ENCODE assay signal across 14 mouse cellular contexts in the genomic region with DNA sequence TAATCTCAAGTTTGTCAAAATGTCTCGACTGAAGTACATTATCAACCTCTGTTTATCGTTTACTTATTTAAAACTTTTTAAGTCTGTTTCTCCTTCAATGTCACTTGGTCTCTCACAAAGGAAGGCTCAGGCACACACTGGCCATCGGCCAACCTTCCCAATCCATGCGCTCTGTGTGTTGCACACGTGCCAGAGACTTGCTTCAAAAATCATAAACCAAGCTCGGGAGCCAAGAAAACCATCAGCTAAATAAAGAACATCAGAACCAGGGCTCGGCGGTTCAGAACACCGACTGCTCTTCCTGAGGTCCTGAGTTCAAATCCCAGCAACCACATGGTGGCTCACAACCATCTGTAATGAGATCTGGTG. TPM values are rescaled to one million over a fixed set of nuclear protein-coding genes. Genes with fewer than 3 reads are reported as not detected.
DNase-seq lines count a peak whose midpoint lies in the region; ATAC-seq and TF ChIP-seq lines count a peak whose summit lies in the region.
"Had no signal": no experiment of that assay in that cellular context is flagged by ENCODE, and none has a peak within 500 bp of the region (broad histone marks: within the 10 kb centered on the region; RNA-seq: fewer than 3 reads in every experiment).

No protein-coding gene starts in this region.

- no peaks in the 10 kb centered on the region for H3K4me1 ChIP-seq in forebrain, postnatal 0 days (ENCODE audit: insufficient read depth)
- H3K4me1 ChIP-seq in forebrain, embryonic 15.5 days, result peaks cover 19% of the 10 kb centered on the region

- H3K27me3 ChIP-seq in forebrain, postnatal 0 days (ENCODE audit: insufficient read depth, low read length), result no peaks in the 10 kb centered on the region; the same call in 1 of the 2 replicates
- no peaks in the 10 kb centered on the region for H3K27me3 ChIP-seq in forebrain, embryonic 15.5 days

- H3K9me3 ChIP-seq in forebrain, postnatal 0 days (ENCODE audit: low read length), result no peaks in the 10 kb centered on the region
- H3K9me3 ChIP-seq in forebrain, embryonic 15.5 days, result no peaks in the 10 kb centered on the region

- no peak overlapping the region for H3K4me2 ChIP-seq in forebrain, postnatal 0 days (ENCODE audit: low read depth)
- no peak overlapping the region for H3K4me2 ChIP-seq in forebrain, embryonic 15.5 days (replicated peaks)

- H3K36me3 ChIP-seq in forebrain, postnatal 0 days (ENCODE audit: insufficient read depth), result no peaks in the 10 kb centered on the region
- no peaks in the 10 kb centered on the region for H3K36me3 ChIP-seq in forebrain, embryonic 15.5 days

- TF ChIP-seq POLR2A in brain, embryonic 14.5 days (IDR thresholded peaks at IDR 0.05; ENCODE audit: borderline replicate concordance, extremely low read depth, insufficient read depth, insufficient read length, poor library complexity, severe bottlenecking), result no peak

- DNase-seq in forebrain, postnatal 0 days, result peak; percentile 51
- peak; percentile 43 for DNase-seq in 3T3-L1 (ENCODE audit: low read depth, low spot score)
- DNase-seq in brain, embryonic 14.5 days (ENCODE audit: low read depth), result peak; percentile 52
- DNase-seq in kidney, postnatal 4 days, result peak; percentile 63 to 70
- no peak for DNase-seq in frontal cortex, postnatal 10 days (ENCODE audit: low spot score in 2 of 2)
- DNase-seq in thymus, adult 18-20 months, result no peak
- DNase-seq in embryo, embryonic 10 days (ENCODE audit: low spot score), result no peak

- 24% methylated on average over 9 of the region's 9 CpGs for WGBS in forebrain, postnatal 0 days
- WGBS in forebrain, embryonic 15.5 days, result 34% methylated on average over 9 of the region's 9 CpGs

- no peak overlapping the region for H3K9ac ChIP-seq in forebrain, postnatal 0 days
- H3K9ac ChIP-seq in forebrain, embryonic 15.5 days (replicated peaks), result no peak overlapping the region

- TF ChIP-seq CTCF in forebrain, postnatal 0 days (IDR thresholded peaks at IDR 0.05; ENCODE audit: low read depth), result no peak
- TF ChIP-seq CTCF in brain, embryonic 14.5 days (IDR thresholded peaks at IDR 0.05; ENCODE audit: borderline replicate concordance, extremely low read depth, insufficient read depth, insufficient read length), result no peak

- H3K4me3 ChIP-seq in forebrain, postnatal 0 days (ENCODE audit: low read depth, low read length), result no peak overlapping the region
- no peak overlapping the region for H3K4me3 ChIP-seq in forebrain, embryonic 15.5 days
- H3K4me3 ChIP-seq: gastrocnemius, adult 2 months had no signal

- ATAC-seq in forebrain, postnatal 0 days, result no peak
- no peak for ATAC-seq in forebrain, embryonic 15.5 days (replicated peaks)
- ATAC-seq: intestine, postnatal 0 days had no signal

- no peak overlapping the region for H3K27ac ChIP-seq in forebrain, postnatal 0 days (ENCODE audit: low read depth, low read length)
- H3K27ac ChIP-seq in forebrain, embryonic 15.5 days (replicated peaks), result no peak overlapping the region

RNA-seq across cellular contexts. Expression of gene C130032M10Rik, which starts 13.2 kb away (rescaled TPM):
- total RNA-seq in forebrain, postnatal 0 days (2014; rRNA removed), result not detected in 2 replicates
- not detected in 2 replicates for polyA plus RNA-seq in forebrain, postnatal 0 days (2015; fragmentation: Nextera tagmentation; extraction: Ambion mirVana)
- not detected in 2 replicates for polyA plus RNA-seq in forebrain, embryonic 15.5 days (2015; fragmentation: Nextera tagmentation; extraction: Ambion mirVana)
- not detected in 2 replicates for polyA plus RNA-seq in brain, embryonic 14.5 days (2012; rRNA removed)
- total RNA-seq: adrenal gland, postnatal 36 days; common myeloid progenitor, adult 5-6 weeks; gastrocnemius, adult 2 months; liver, adult 2 months had no signal
- polyA plus RNA-seq: intestine, postnatal 0 days; liver, adult 2 months; testis, adult 2 months had no signal

RNA-seq across cellular contexts. Expression of gene Ccr4, which starts 23.9 kb away (rescaled TPM):
- total RNA-seq in forebrain, postnatal 0 days (2014; rRNA removed), result not detected in 2 replicates
- not detected in 2 replicates for polyA plus RNA-seq in forebrain, postnatal 0 days (2015; fragmentation: Nextera tagmentation; extraction: Ambion mirVana)
- not detected in 2 replicates for polyA plus RNA-seq in forebrain, embryonic 15.5 days (2015; fragmentation: Nextera tagmentation; extraction: Ambion mirVana)
- polyA plus RNA-seq in brain, embryonic 14.5 days (2012; rRNA removed), result 0.05 TPM in 1 of 2 replicates, not detected in the other
- total RNA-seq: adrenal gland, postnatal 36 days; common myeloid progenitor, adult 5-6 weeks; gastrocnemius, adult 2 months had no signal

RNA-seq across cellular contexts. Expression of gene Trim71, which starts 35.5 kb away (rescaled TPM):
- 0.08 and 0.19 TPM in 2 replicates for total RNA-seq in forebrain, postnatal 0 days (2014; rRNA removed)
- 0.10 and 0.13 TPM in 2 replicates for polyA plus RNA-seq in forebrain, postnatal 0 days (2015; fragmentation: Nextera tagmentation; extraction: Ambion mirVana)
- 0.11 and 0.14 TPM in 2 replicates for polyA plus RNA-seq in forebrain, embryonic 15.5 days (2015; fragmentation: Nextera tagmentation; extraction: Ambion mirVana)
- polyA plus RNA-seq in brain, embryonic 14.5 days (2012; rRNA removed), result 0.13 and 0.31 TPM in 2 replicates
- total RNA-seq: gastrocnemius, adult 2 months; liver, adult 2 months had no signal
- polyA plus RNA-seq: liver, adult 2 months had no signal

Comparison
In these comparisons a context has a peak if more than half of its experiments do, and no peak if none do; other contexts are left out.
1. DNase-seq: peak in forebrain, postnatal 0 days (single experiment), 3T3-L1 (single experiment), brain, embryonic 14.5 days (single experiment) and kidney, postnatal 4 days (2 of 2); none in frontal cortex, postnatal 10 days (0 of 2), thymus, adult 18-20 months (0 of 2) and embryo, embryonic 10 days (single experiment).